Comparison of ENCODE assay signal across 8 mouse cellular contexts in the genomic region with DNA sequence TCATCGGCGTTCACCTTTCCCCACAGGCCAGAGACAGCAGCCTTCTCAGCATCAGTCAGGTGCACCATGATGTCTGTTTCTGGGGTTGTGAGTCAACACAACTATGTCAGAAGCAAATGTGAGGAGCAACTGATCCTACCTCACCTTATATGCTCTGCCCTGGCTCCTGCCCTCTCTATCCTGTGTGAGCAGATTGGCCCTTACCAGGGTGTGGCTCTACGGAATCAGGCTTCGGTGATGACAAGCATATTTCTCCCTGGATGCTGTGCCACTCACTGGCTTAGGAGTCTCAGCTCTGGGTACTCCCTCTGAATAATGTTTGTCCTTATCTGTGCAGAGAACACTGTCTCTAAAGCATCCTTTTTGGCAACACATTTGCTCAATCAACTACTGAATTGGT. TPM values are rescaled to one million over a fixed set of nuclear protein-coding genes. Genes with fewer than 3 reads are reported as not detected.
DNase-seq lines count a peak whose midpoint lies in the region; ATAC-seq and TF ChIP-seq lines count a peak whose summit lies in the region.

TSS of gene Hbb-bs (minus strand) at position 289 of the 400 bp plus-strand sequence.

- H3K9ac ChIP-seq in neural tube, embryonic 11.5 days (ENCODE audit: low read length): no peak within 1 kb of the TSS
- H3K9ac ChIP-seq in forebrain, embryonic 11.5 days (ENCODE audit: low read length): no peak within 1 kb of the TSS
- H3K9ac ChIP-seq in limb, embryonic 15.5 days: no peak within 1 kb of the TSS

- no peaks in the 10 kb centered on the region for H3K4me1 ChIP-seq in neural tube, embryonic 11.5 days (ENCODE audit: control insufficient read depth, insufficient read depth, low read length)
- H3K4me1 ChIP-seq in forebrain, embryonic 11.5 days (replicated peaks; ENCODE audit: control insufficient read depth, insufficient read depth, low read length): no peaks in the 10 kb centered on the region
- no peaks in the 10 kb centered on the region for H3K4me1 ChIP-seq in limb, embryonic 15.5 days
- no peaks in the 10 kb centered on the region for H3K4me1 ChIP-seq in spleen, adult 2 months (ENCODE audit: control insufficient read depth, insufficient read depth, insufficient read length)

- H3K4me2 ChIP-seq in neural tube, embryonic 11.5 days (ENCODE audit: low read depth): no peak within 1 kb of the TSS
- H3K4me2 ChIP-seq in forebrain, embryonic 11.5 days (ENCODE audit: low read depth, low read length, severe bottlenecking): no peak within 1 kb of the TSS
- no peak within 1 kb of the TSS for H3K4me2 ChIP-seq in limb, embryonic 15.5 days

- H3K27me3 ChIP-seq in neural tube, embryonic 11.5 days (ENCODE audit: control insufficient read depth, insufficient read depth, low read length): no peaks in the 10 kb centered on the region
- H3K27me3 ChIP-seq in forebrain, embryonic 11.5 days (ENCODE audit: control insufficient read depth, insufficient read depth, low read length): no peaks in the 10 kb centered on the region
- H3K27me3 ChIP-seq in limb, embryonic 15.5 days: no peaks in the 10 kb centered on the region
- H3K27me3 ChIP-seq in spleen, adult 2 months (ENCODE audit: control insufficient read depth, insufficient read depth, low read length): no peaks in the 10 kb centered on the region

- TF ChIP-seq POLR2A in spleen, adult 2 months (IDR thresholded peaks at IDR 0.05; ENCODE audit: low read depth, low read length): no peak

- no peak within 1 kb of the TSS for H3K27ac ChIP-seq in neural tube, embryonic 11.5 days (ENCODE audit: low read depth, low read length)
- no peak within 1 kb of the TSS for H3K27ac ChIP-seq in forebrain, embryonic 11.5 days (ENCODE audit: low read depth, low read length)
- H3K27ac ChIP-seq in limb, embryonic 15.5 days: no peak within 1 kb of the TSS
- peak within 1 kb of the TSS; percentile 54; the same call in 1 of the 2 replicates for H3K27ac ChIP-seq in spleen, adult 2 months (ENCODE audit: insufficient read depth, low read length)

- DNase-seq in neural tube, embryonic 11.5 days (ENCODE audit: low spot score): no peak
- no peak for DNase-seq in neural tube, embryonic 10.5 days (ENCODE audit: extremely low spot score, low spot score)
- DNase-seq in forebrain, embryonic 11.5 days (ENCODE audit: low spot score): no peak
- DNase-seq in spleen, adult 2 months (ENCODE audit: low read depth in 1 of 2, low spot score in 2 of 2): no peak
- DNase-seq in embryo, embryonic 10 days (ENCODE audit: low spot score): no peak

- TF ChIP-seq CTCF in spleen, adult 2 months (IDR thresholded peaks at IDR 0.05; ENCODE audit: extremely low read depth, insufficient read depth, insufficient read length, insufficient replicate concordance): no peak

- H3K36me3 ChIP-seq in neural tube, embryonic 11.5 days (ENCODE audit: control insufficient read depth, insufficient read depth, low read length): no peaks in the 10 kb centered on the region
- no peaks in the 10 kb centered on the region for H3K36me3 ChIP-seq in forebrain, embryonic 11.5 days (ENCODE audit: control insufficient read depth, insufficient read depth, low read length)
- H3K36me3 ChIP-seq in limb, embryonic 15.5 days: no peaks in the 10 kb centered on the region
- H3K36me3 ChIP-seq in spleen, adult 2 months (ENCODE audit: control insufficient read depth, insufficient read depth, low read length): no peaks in the 10 kb centered on the region

- H3K9me3 ChIP-seq in neural tube, embryonic 11.5 days (ENCODE audit: control insufficient read depth, low read length): no peaks in the 10 kb centered on the region
- H3K9me3 ChIP-seq in forebrain, embryonic 11.5 days (ENCODE audit: control insufficient read depth, low read length): no peaks in the 10 kb centered on the region
- no peaks in the 10 kb centered on the region for H3K9me3 ChIP-seq in limb, embryonic 15.5 days

- no peak within 1 kb of the TSS for H3K4me3 ChIP-seq in neural tube, embryonic 11.5 days (ENCODE audit: low read depth, low read length)
- H3K4me3 ChIP-seq in forebrain, embryonic 11.5 days (ENCODE audit: low read depth, low read length): no peak within 1 kb of the TSS
- H3K4me3 ChIP-seq in limb, embryonic 15.5 days: no peak within 1 kb of the TSS
- no peak within 1 kb of the TSS for H3K4me3 ChIP-seq in spleen, adult 2 months (ENCODE audit: extremely low read depth, insufficient read depth, insufficient read length)

- WGBS in neural tube, embryonic 11.5 days: 95% methylated on average over 4 of the region's 4 CpGs
- 89% methylated on average over 4 of the region's 4 CpGs for WGBS in forebrain, embryonic 11.5 days
- 89% methylated on average over 4 of the region's 4 CpGs for WGBS in limb, embryonic 15.5 days
- WGBS in spleen, adult 2 months: 84% methylated on average over 4 of the region's 4 CpGs

- no peak for ATAC-seq in neural tube, embryonic 11.5 days (ENCODE audit: insufficient read depth, low FRiP score, low TSS enrichment)
- ATAC-seq in forebrain, embryonic 11.5 days (replicated peaks; ENCODE audit: low FRiP score): no peak
- ATAC-seq in hematopoietic stem cell, adult 5-6 weeks (replicated peaks in 1 of 2; ENCODE audit: insufficient read depth in 1 of 2, low FRiP score in 2 of 2, low TSS enrichment in 1 of 2, low read depth in 1 of 2, poor library complexity in 2 of 2, severe bottlenecking in 2 of 2): peak in 1 of 2 experiments; percentile 39; a peak in 2 of 4 replicates
- no peak for ATAC-seq in limb, embryonic 15.5 days (ENCODE audit: insufficient number of reproducible peaks, low FRiP score, low TSS enrichment, low read depth)
- ATAC-seq in cerebellum, adult (ENCODE audit: insufficient number of reproducible peaks, low FRiP score, low TSS enrichment): no peak

RNA-seq across cellular contexts. Expression of gene Hbb-bs, which starts in this region (rescaled TPM):
- polyA plus RNA-seq in neural tube, embryonic 11.5 days (2014; fragmentation: Nextera tagmentation; extraction: Ambion mirVana): 191 and 252 TPM in 2 replicates
- polyA plus RNA-seq in forebrain, embryonic 11.5 days (2014; fragmentation: Nextera tagmentation; extraction: Ambion mirVana): 254 and 256 TPM in 2 replicates
- 47.4 and 80.7 TPM in 2 replicates for total RNA-seq in hematopoietic stem cell, adult 5-6 weeks (2017)
- polyA plus RNA-seq in limb, embryonic 15.5 days (2015; fragmentation: Nextera tagmentation; extraction: Ambion mirVana): 10,346 and 10,923 TPM in 2 replicates
- 71,783 and 120,196 TPM in 2 replicates for polyA plus RNA-seq in spleen, adult 2 months (2012; rRNA removed)

Comparison
In these comparisons a context has a peak if more than half of its experiments do, and no peak if none do; other contexts are left out.
1. RNA of gene Hbb-bs (polyA plus RNA-seq): 71,783 to 120,196 TPM in spleen, adult 2 months and 10,346 to 10,923 TPM in limb, embryonic 15.5 days; 254 to 256 TPM in forebrain, embryonic 11.5 days and 191 to 252 TPM in neural tube, embryonic 11.5 days; every median in the first group is over 10 times any median in the second.